Mouse (Mus musculus) kidney, embryonic 15.5 days (tissue): Measurements from ENCODE around the gene Ccdc69. TPM values are rescaled to one million over a fixed set of nuclear protein-coding genes. Genes with fewer than 3 reads are reported as not detected.
A peak's percentile ranks its signal among the peaks of the same experiment; 100 is the strongest.

Experiments
- ATAC-seq: fragments of 200-750 bp; cut with Nextera tagmentation; replicated peaks from 2 replicates; pipeline ENCODE4 v1.8.0; 2017; ENCODE audit warnings: moderate TSS enrichment; ENCODE audit not compliant: low FRiP score
- H3K27ac ChIP-seq: fragments of 300-500 bp; sonication (generic); 2 replicates; pipeline ENCODE4 v1.5.1; 2015; ENCODE audit warnings: mild to moderate bottlenecking, inconsistent platforms
- H3K27me3 ChIP-seq: fragments of 300-500 bp; sonication (generic); 2 replicates; pipeline ENCODE4 v1.6.1; 2015; ENCODE audit warnings: inconsistent platforms
- H3K36me3 ChIP-seq: fragments of 300-500 bp; sonication (generic); 2 replicates; pipeline ENCODE4 v1.6.1; 2015; ENCODE audit warnings: inconsistent platforms
- H3K4me1 ChIP-seq: fragments of 300-500 bp; sonication (generic); 2 replicates; pipeline ENCODE4 v1.6.1; 2015; ENCODE audit warnings: inconsistent platforms
- H3K4me2 ChIP-seq: fragments of 300-500 bp; sonication (generic); 2 replicates; pipeline ENCODE4 v1.6.1; 2015; ENCODE audit warnings: moderate library complexity, mild to moderate bottlenecking, inconsistent platforms
- H3K4me3 ChIP-seq: fragments of 300-500 bp; sonication (generic); replicated peaks from 2 replicates; pipeline ENCODE4 v1.5.1; 2015; ENCODE audit warnings: mild to moderate bottlenecking, inconsistent platforms
- H3K9ac ChIP-seq: fragments of 300-500 bp; sonication (generic); 2 replicates; pipeline ENCODE4 v1.6.1; 2015; ENCODE audit warnings: mild to moderate bottlenecking, inconsistent platforms
- H3K9me3 ChIP-seq: fragments of 300-500 bp; sonication (generic); replicated peaks from 2 replicates; pipeline ENCODE4 v1.6.1; 2016; ENCODE audit warnings: inconsistent platforms
- WGBS: fragments of 180-500 bp; shearing (Covaris S2); methylation state at CpG from one replicate; pipeline ENCODE4 v1.1.7; 2015; ENCODE audit warnings: mixed read lengths; 5-methylcytosine and 5-hydroxymethylcytosine counted together
- polyA plus RNA-seq: library from polyadenylated mRNA; unstranded; fragments of >200 nt; fragmentation: Nextera tagmentation; extraction: Ambion mirVana; gene quantifications from 2 replicates; pipeline ENCODE4 v1.2.1, GENCODE M21; 2015

The Ccdc69 gene
- polyA plus RNA-seq, 1 experiment from 2014 or later: 3.3 TPM

GRCm38 (mm10) chr11:55016758-55017157, 61.2 kb downstream of the Ccdc69 start:
- Histone ChIP-seq H3K27me3 (no peaks in the 10 kb centered on the region), H3K9ac (no peak overlapping the region), H3K27ac (no peak overlapping the region), H3K9me3 (no peaks in the 10 kb centered on the region), H3K4me1 (peaks cover 31% of the 10 kb centered on the region), H3K36me3 (peaks cover 72% of the 10 kb centered on the region), H3K4me3 (no peak overlapping the region), H3K4me2 (no peak overlapping the region)
- 93% methylated on average over 1 of the region's 1 CpGs for WGBS
- no peak for ATAC-seq

GRCm38 (mm10) chr11:55015831-55016241, 62.1 kb downstream of the Ccdc69 start:
- H3K9ac ChIP-seq: no peak overlapping the region

GRCm38 (mm10) chr11:55015264-55015663, 62.7 kb downstream of the Ccdc69 start:
- H3K27ac ChIP-seq: peak overlapping the region; percentile 28; the same call in 1 of the 2 replicates
- peaks cover 23% of the 10 kb centered on the region for H3K4me1 ChIP-seq
- no peaks in the 10 kb centered on the region for H3K9me3 ChIP-seq
- no peak for ATAC-seq
- peaks cover 81% of the 10 kb centered on the region for H3K36me3 ChIP-seq
- no peak overlapping the region for H3K4me2 ChIP-seq
- H3K4me3 ChIP-seq: no peak overlapping the region
- H3K9ac ChIP-seq: no peak overlapping the region
- H3K27me3 ChIP-seq: no peaks in the 10 kb centered on the region
- 87% methylated on average over 3 of the region's 3 CpGs for WGBS

More at GRCm38 (mm10) chr11:55015831-55016241, 62.1 kb downstream of the Ccdc69 start:
- peak; percentile 33; the same call in 1 of the 2 replicates for ATAC-seq
- no peak overlapping the region for H3K4me2 ChIP-seq
- H3K27ac ChIP-seq: peak overlapping the region; percentile 28; the same call in 1 of the 2 replicates
- H3K4me1 ChIP-seq: peaks cover 25% of the 10 kb centered on the region
- peaks cover 81% of the 10 kb centered on the region for H3K36me3 ChIP-seq
- no peaks in the 10 kb centered on the region for H3K9me3 ChIP-seq
- no peaks in the 10 kb centered on the region for H3K27me3 ChIP-seq
- WGBS: 48% methylated on average over 9 of the region's 9 CpGs
- no peak overlapping the region for H3K4me3 ChIP-seq

- WGBS: 80% methylated on average over 6 of the region's 6 CpGs
These were observed 64.1 kb downstream of the Ccdc69 start for GRCm38 (mm10) chr11:55013802-55014201.

GRCm38 (mm10) chr11:55012551-55013521, 65.1 kb downstream of the Ccdc69 start:
- Histone ChIP-seq H3K27me3 (no peaks in the 10 kb centered on the region), H3K9ac (no peak overlapping the region), H3K4me2 (no peak overlapping the region), H3K4me3 (no peak overlapping the region), H3K27ac (peak overlapping the region; percentile 65; the same call in 1 of the 2 replicates), H3K4me1 (peaks cover 20% of the 10 kb centered on the region), H3K36me3 (peaks cover 82% of the 10 kb centered on the region), H3K9me3 (no peaks in the 10 kb centered on the region)
- no peak for ATAC-seq
- 70% methylated on average over 5 of the region's 5 CpGs for whole genome bisulfite sequencing

More at GRCm38 (mm10) chr11:55013802-55014201, 64.1 kb downstream of the Ccdc69 start:
- ATAC-seq: 0 out of 2 replicates have a peak, but pooled peaks have one; percentile 33
- no peaks in the 10 kb centered on the region for H3K27me3 ChIP-seq
- no peak overlapping the region for H3K4me2 ChIP-seq
- no peak overlapping the region for H3K9ac ChIP-seq
- no peaks in the 10 kb centered on the region for H3K9me3 ChIP-seq
- no peak overlapping the region for H3K4me3 ChIP-seq
- peaks cover 20% of the 10 kb centered on the region for H3K4me1 ChIP-seq
- H3K36me3 ChIP-seq: peaks cover 81% of the 10 kb centered on the region
- no peak overlapping the region for H3K27ac ChIP-seq

- Histone ChIP-seq H3K9ac (no peak overlapping the region), H3K9me3 (no peaks in the 10 kb centered on the region), H3K27ac (no peak overlapping the region), H3K36me3 (peaks cover 91% of the 10 kb centered on the region), H3K4me3 (no peak overlapping the region), H3K4me2 (no peak overlapping the region), H3K27me3 (no peaks in the 10 kb centered on the region), H3K4me1 (peaks cover 17% of the 10 kb centered on the region)
- 66% methylated on average over 3 of the region's 3 CpGs for WGBS
- ATAC-seq: no peak
These were observed 66.5 kb downstream of the Ccdc69 start for GRCm38 (mm10) chr11:55011440-55011839.

- Histone ChIP-seq H3K9me3 (no peaks in the 10 kb centered on the region), H3K4me3 (no peak overlapping the region), H3K27me3 (no peaks in the 10 kb centered on the region), H3K4me2 (no peak overlapping the region), H3K4me1 (0 out of 2 replicates have a peak, but pooled peaks cover 3% of the 10 kb centered on the region), H3K36me3 (peaks cover 98% of the 10 kb centered on the region), H3K9ac (no peak overlapping the region), H3K27ac (no peak overlapping the region)
- 73% methylated on average over 6 of the region's 6 CpGs for WGBS
- ATAC-seq: no peak
These were observed 69.7 kb downstream of the Ccdc69 start for GRCm38 (mm10) chr11:55008230-55008629.

GRCm38 (mm10) chr11:55005684-55006083, 72.2 kb downstream of the Ccdc69 start:
- H3K9ac ChIP-seq: no peak overlapping the region
- no peak overlapping the region for H3K27ac ChIP-seq
- H3K9me3 ChIP-seq: peaks cover 6% of the 10 kb centered on the region; the same call in 1 of the 2 replicates
- no peak for ATAC-seq
- peaks cover 95% of the 10 kb centered on the region for H3K36me3 ChIP-seq
- H3K4me2 ChIP-seq: no peak overlapping the region
- WGBS: 80% methylated on average over 5 of the region's 5 CpGs
- no peak overlapping the region for H3K4me3 ChIP-seq
- H3K27me3 ChIP-seq: no peaks in the 10 kb centered on the region
- H3K4me1 ChIP-seq: no peaks in the 10 kb centered on the region

GRCm38 (mm10) chr11:55004970-55005502, 72.9 kb downstream of the Ccdc69 start:
- 79% methylated on average over 7 of the region's 7 CpGs for WGBS
- Histone ChIP-seq H3K27me3 (no peaks in the 10 kb centered on the region), H3K4me1 (no peaks in the 10 kb centered on the region), H3K4me3 (no peak overlapping the region), H3K27ac (no peak overlapping the region), H3K4me2 (no peak overlapping the region), H3K9ac (no peak overlapping the region), H3K9me3 (peaks cover 6% of the 10 kb centered on the region; the same call in 1 of the 2 replicates), H3K36me3 (peaks cover 95% of the 10 kb centered on the region)
- ATAC-seq: no peak

Other genes with a start within 250 kb of the Ccdc69 start
- gene Lyrm7, start 217.2 kb downstream of the Ccdc69 start, polyA plus RNA-seq: 5.3 and 8.6 TPM in 2 replicates
- gene Hint1, start 211.7 kb downstream of the Ccdc69 start, polyA plus RNA-seq: 683 and 778 TPM in 2 replicates
- 156 and 157 TPM in 2 replicates for gene Gpx3, start 175.7 kb downstream of the Ccdc69 start, polyA plus RNA-seq
- gene Tnip1, start 115.2 kb downstream of the Ccdc69 start, polyA plus RNA-seq: 16.8 and 20.7 TPM in 2 replicates
- 201 and 233 TPM in 2 replicates for gene Anxa6, start 44.7 kb downstream of the Ccdc69 start, polyA plus RNA-seq
- 32.7 and 32.9 TPM in 2 replicates for gene Gm2a, start 20.0 kb upstream of the Ccdc69 start, polyA plus RNA-seq
- gene Slc36a3, start 73.6 kb upstream of the Ccdc69 start, polyA plus RNA-seq: not detected in 2 replicates
- 0.83 and 2.4 TPM in 2 replicates for gene Slc36a2, start 106.9 kb upstream of the Ccdc69 start, polyA plus RNA-seq
- 1.5 and 3.1 TPM in 2 replicates for gene Slc36a1, start 126.2 kb upstream of the Ccdc69 start, polyA plus RNA-seq